Mouse (Mus musculus): Measurements from ENCODE around the gene Camk1d. TPM values are rescaled to one million over a fixed set of nuclear protein-coding genes. Genes with fewer than 3 reads are reported as not detected.

Camk1d gene
- polyA plus RNA-seq, 1 experiment from 2014 or later, result 6.7 TPM

DNA sequence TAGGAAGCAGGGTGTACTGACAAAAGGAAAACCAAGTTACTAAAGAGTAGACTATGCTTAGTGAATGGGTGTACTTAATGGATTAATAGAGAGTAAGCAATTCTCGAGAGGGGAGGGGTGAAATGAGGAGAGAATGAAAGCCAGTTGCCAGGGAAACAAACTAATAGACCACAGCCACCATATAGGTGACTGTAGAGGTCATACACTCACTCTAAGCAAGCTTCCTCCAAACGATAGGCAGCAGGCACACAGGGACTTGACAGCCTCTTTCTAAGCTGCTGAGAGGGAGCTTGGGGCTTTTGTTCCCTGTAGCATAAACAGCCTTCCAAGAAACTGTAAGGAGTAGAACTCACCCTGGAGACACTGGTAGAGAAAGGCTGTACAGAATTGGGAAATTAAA is 288.2 kb downstream of the Camk1d start:
- no peak overlapping the region for H3K4me2 ChIP-seq (replicated peaks; ENCODE audit: low read depth)
- DNase-seq (ENCODE audit: low spot score) (no peak), ATAC-seq (ENCODE audit: low FRiP score, low TSS enrichment) (no peak)
- no peaks in the 10 kb centered on the region for H3K9me3 ChIP-seq (ENCODE audit: control insufficient read depth, low read length)
- no peaks in the 10 kb centered on the region for H3K27me3 ChIP-seq (ENCODE audit: control insufficient read depth, insufficient read depth, low read length)
- no peak overlapping the region for H3K27ac ChIP-seq (replicated peaks)
- no peak overlapping the region for H3K4me3 ChIP-seq (ENCODE audit: low read depth, low read length)
- WGBS, result 25% methylated on average over 2 of the region's 2 CpGs
- no peaks in the 10 kb centered on the region for H3K36me3 ChIP-seq (ENCODE audit: control insufficient read depth, insufficient read depth, low read length)
- H3K9ac ChIP-seq (ENCODE audit: low read length), result no peak overlapping the region
- no peak for TF ChIP-seq CTCF (IDR thresholded peaks at IDR 0.05; ENCODE audit: low read depth)
- TF ChIP-seq EP300 (optimal IDR thresholded peaks at IDR 0.05), result no peak
- no peaks in the 10 kb centered on the region for H3K4me1 ChIP-seq (replicated peaks; ENCODE audit: control insufficient read depth, insufficient read depth)

DNA sequence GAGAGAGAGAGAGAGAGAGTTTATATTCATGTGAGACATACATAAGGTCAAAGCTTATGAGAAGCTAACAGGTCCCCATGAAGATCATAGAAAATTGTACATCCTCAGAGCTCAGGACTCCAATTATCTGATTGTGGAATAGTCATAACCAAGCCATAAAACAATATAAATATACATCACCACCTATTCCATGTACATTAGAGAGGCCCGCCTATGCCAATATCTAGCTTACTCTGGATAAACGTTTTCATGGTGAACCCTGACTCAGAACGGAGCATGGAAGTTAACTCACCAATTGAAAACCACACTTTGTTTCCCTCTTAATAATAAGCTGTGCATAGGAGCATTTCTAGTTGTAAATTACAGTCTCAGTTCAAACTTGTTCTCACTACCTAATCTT is 288.7 kb downstream of the Camk1d start:
- Histone ChIP-seq H3K36me3 (ENCODE audit: control insufficient read depth, insufficient read depth, low read length) (no peaks in the 10 kb centered on the region), H3K4me2 (replicated peaks; ENCODE audit: low read depth) (no peak overlapping the region), H3K27ac (replicated peaks) (no peak overlapping the region), H3K4me1 (replicated peaks; ENCODE audit: control insufficient read depth, insufficient read depth) (no peaks in the 10 kb centered on the region), H3K4me3 (ENCODE audit: low read depth, low read length) (no peak overlapping the region), H3K9me3 (ENCODE audit: control insufficient read depth, low read length) (no peaks in the 10 kb centered on the region), H3K27me3 (ENCODE audit: control insufficient read depth, insufficient read depth, low read length) (no peaks in the 10 kb centered on the region), H3K9ac (ENCODE audit: low read length) (no peak overlapping the region)
- 71% methylated on average over 3 of the region's 3 CpGs for WGBS
- TF ChIP-seq CTCF (IDR thresholded peaks at IDR 0.05; ENCODE audit: low read depth) (no peak), EP300 (optimal IDR thresholded peaks at IDR 0.05) (no peak)
- ATAC-seq (ENCODE audit: low FRiP score, low TSS enrichment) (no peak), DNase-seq (ENCODE audit: low spot score) (no peak)

DNA sequence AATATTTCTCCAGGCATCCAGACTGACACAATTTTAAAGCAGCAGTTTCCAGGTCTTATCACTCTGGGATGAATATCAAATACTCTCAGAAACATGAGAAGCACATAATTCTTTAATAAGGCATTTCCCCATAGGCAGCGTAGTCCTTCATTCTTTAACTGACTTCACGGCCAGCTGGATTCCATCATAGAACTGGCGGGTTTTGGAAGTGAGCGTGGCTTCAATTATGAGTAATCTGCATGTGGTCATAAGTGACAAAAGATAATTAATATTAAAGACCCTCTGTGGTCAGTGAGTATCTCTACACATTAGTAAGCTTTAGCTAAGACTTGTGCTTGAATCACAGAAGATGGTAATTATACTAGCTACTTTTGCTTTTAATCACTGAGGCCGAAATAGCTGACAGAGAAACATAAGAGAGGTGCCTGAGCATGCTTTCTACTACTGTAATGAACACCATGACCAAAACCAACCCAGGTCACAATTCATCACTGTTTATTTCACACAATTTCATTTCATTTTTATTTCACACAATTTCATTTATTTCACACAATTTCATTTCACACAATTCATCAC is 293.6 kb downstream of the Camk1d start:
- DNase-seq (ENCODE audit: low spot score) (no peak), ATAC-seq (ENCODE audit: low FRiP score, low TSS enrichment) (no peak)

DNA sequence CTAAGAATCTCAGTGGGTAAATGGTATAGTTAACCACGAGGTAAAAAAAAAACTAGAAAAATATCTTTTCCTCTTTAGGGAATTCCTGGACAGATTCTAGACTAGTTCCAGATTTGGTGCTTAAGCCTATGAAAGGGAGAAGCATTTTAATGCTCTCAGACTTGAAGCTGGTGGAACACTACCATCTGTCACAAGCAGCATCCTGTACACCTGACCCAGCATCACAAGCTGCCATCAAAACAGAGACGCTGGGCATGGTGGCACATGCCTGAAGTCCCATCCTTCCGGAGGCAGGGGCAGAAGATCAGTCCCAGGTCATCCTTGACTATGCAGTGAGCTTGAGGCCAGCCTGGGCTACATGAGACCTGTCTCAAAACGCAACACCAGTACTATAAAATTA is 295.5 kb downstream of the Camk1d start:
- no peaks in the 10 kb centered on the region for H3K27me3 ChIP-seq (ENCODE audit: control insufficient read depth, insufficient read depth, low read length)
- H3K36me3 ChIP-seq (ENCODE audit: control insufficient read depth, insufficient read depth, low read length), result no peaks in the 10 kb centered on the region
- no peak for TF ChIP-seq EP300 (optimal IDR thresholded peaks at IDR 0.05)
- TF ChIP-seq CTCF (IDR thresholded peaks at IDR 0.05; ENCODE audit: low read depth), result no peak
- no peak overlapping the region for H3K4me2 ChIP-seq (replicated peaks; ENCODE audit: low read depth)
- WGBS, result 87% methylated on average over 4 of the region's 4 CpGs
- no peak overlapping the region for H3K9ac ChIP-seq (ENCODE audit: low read length)
- ATAC-seq (ENCODE audit: low FRiP score, low TSS enrichment) (no peak), DNase-seq (ENCODE audit: low spot score) (no peak)
- H3K9me3 ChIP-seq (ENCODE audit: control insufficient read depth, low read length), result no peaks in the 10 kb centered on the region
- no peak overlapping the region for H3K4me3 ChIP-seq (ENCODE audit: low read depth, low read length)
- H3K27ac ChIP-seq (replicated peaks), result no peak overlapping the region
- no peaks in the 10 kb centered on the region for H3K4me1 ChIP-seq (replicated peaks; ENCODE audit: control insufficient read depth, insufficient read depth)

More for the DNA sequence above, 293.6 kb downstream of the Camk1d start:
- no peak overlapping the region for H3K4me2 ChIP-seq (replicated peaks; ENCODE audit: low read depth)
- H3K27ac ChIP-seq (replicated peaks), result no peak overlapping the region
- no peaks in the 10 kb centered on the region for H3K9me3 ChIP-seq (ENCODE audit: control insufficient read depth, low read length)
- TF ChIP-seq CTCF (IDR thresholded peaks at IDR 0.05; ENCODE audit: low read depth), result no peak
- no peak for TF ChIP-seq EP300 (optimal IDR thresholded peaks at IDR 0.05)
- no peak overlapping the region for H3K4me3 ChIP-seq (ENCODE audit: low read depth, low read length)
- H3K27me3 ChIP-seq (ENCODE audit: control insufficient read depth, insufficient read depth, low read length), result no peaks in the 10 kb centered on the region
- no peak overlapping the region for H3K9ac ChIP-seq (ENCODE audit: low read length)
- WGBS, result 51% methylated on average over 5 of the region's 5 CpGs
- H3K36me3 ChIP-seq (ENCODE audit: control insufficient read depth, insufficient read depth, low read length), result no peaks in the 10 kb centered on the region
- no peaks in the 10 kb centered on the region for H3K4me1 ChIP-seq (replicated peaks; ENCODE audit: control insufficient read depth, insufficient read depth)

DNA sequence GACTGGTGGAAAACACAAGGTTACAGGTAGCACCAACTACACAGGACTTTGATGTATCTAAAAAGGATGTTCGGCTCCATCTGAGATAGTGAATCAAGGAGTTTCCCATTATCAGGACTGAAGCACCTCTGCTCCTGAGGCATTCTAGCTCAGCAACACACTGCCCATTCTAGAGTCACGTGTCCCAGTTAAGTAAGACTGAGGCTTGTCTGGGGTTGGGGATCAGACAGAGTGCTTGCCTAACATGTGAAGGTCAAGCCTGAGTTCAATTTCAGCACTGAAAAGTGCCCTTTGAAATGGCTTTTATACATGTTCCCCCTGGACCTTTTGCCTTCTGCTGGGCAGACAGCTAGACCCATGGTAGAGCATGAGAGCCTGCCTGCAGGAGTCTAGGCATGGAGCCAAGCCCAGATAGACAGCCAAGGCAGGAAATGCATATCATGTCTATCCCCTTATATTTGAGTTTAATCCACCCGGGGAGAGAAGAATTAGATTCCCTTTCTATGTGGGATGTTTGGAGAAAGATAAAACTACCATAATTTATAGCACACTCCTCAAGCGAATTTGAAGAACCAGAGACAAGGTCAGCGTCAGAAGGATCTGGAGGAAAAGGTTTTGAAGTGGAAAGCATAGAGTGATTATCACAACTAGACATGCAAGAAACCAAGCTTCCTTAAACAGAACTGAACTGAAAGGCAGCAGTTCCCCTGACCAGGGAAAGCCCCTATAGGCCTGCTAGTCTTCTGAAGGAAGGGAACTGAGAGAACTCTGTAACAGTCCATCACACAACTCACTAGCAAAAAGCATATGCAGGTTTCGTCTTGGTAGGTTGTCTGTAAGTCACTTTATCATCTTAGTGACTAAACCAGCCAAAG is 296.9 kb downstream of the Camk1d start:
- Histone ChIP-seq H3K9ac (ENCODE audit: low read length) (no peak overlapping the region), H3K36me3 (ENCODE audit: control insufficient read depth, insufficient read depth, low read length) (no peaks in the 10 kb centered on the region), H3K27ac (replicated peaks) (0 out of 2 replicates have a peak overlapping the region, but pooled peaks have one; percentile 5), H3K9me3 (ENCODE audit: control insufficient read depth, low read length) (no peaks in the 10 kb centered on the region), H3K4me1 (replicated peaks; ENCODE audit: control insufficient read depth, insufficient read depth) (no peaks in the 10 kb centered on the region), H3K27me3 (ENCODE audit: control insufficient read depth, insufficient read depth, low read length) (no peaks in the 10 kb centered on the region), H3K4me3 (ENCODE audit: low read depth, low read length) (no peak overlapping the region), H3K4me2 (replicated peaks; ENCODE audit: low read depth) (no peak overlapping the region)
- ATAC-seq (ENCODE audit: low FRiP score, low TSS enrichment), result no peak
- no peak for DNase-seq (ENCODE audit: low spot score)
- 53% methylated on average over 6 of the region's 6 CpGs for WGBS
- TF ChIP-seq CTCF (IDR thresholded peaks at IDR 0.05; ENCODE audit: low read depth) (no peak), EP300 (optimal IDR thresholded peaks at IDR 0.05) (no peak)

DNA sequence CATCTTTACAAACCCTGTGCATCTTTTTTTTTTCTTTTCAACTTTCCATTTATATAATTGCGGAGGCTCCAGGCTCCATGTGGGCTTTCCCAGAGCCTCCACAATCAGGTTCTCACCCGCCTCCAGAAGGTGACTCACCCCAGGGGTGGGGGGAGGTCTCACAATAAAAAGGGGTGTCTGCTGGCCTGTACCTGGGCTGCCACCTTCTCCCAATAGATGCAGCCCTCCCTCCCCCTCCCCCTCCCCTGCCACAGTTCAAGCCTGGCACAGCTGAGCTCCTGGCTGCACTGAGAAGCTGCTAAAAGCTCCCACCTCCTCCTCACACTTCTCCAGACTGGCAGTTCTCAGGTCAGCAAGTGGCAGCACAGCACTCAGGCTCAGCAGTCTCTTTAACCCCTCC is 302.5 kb downstream of the Camk1d start:
- Histone ChIP-seq H3K9me3 (ENCODE audit: control insufficient read depth, low read length) (no peaks in the 10 kb centered on the region), H3K4me1 (replicated peaks; ENCODE audit: control insufficient read depth, insufficient read depth) (no peaks in the 10 kb centered on the region), H3K27me3 (ENCODE audit: control insufficient read depth, insufficient read depth, low read length) (no peaks in the 10 kb centered on the region), H3K36me3 (ENCODE audit: control insufficient read depth, insufficient read depth, low read length) (no peaks in the 10 kb centered on the region), H3K27ac (replicated peaks) (no peak overlapping the region), H3K4me3 (ENCODE audit: low read depth, low read length) (no peak overlapping the region), H3K9ac (ENCODE audit: low read length) (no peak overlapping the region), H3K4me2 (replicated peaks; ENCODE audit: low read depth) (no peak overlapping the region)
- TF ChIP-seq EP300 (optimal IDR thresholded peaks at IDR 0.05), result no peak
- TF ChIP-seq CTCF (IDR thresholded peaks at IDR 0.05; ENCODE audit: low read depth), result no peak
- no peak for DNase-seq (ENCODE audit: low spot score)
- ATAC-seq (ENCODE audit: low FRiP score, low TSS enrichment), result no peak
- 33% methylated on average over 2 of the region's 2 CpGs for WGBS
